Mouse (Mus musculus) brain, embryonic 18.5 days (tissue): ENCODE results near the gene Gpatch11.

Experiments used
- DNase-seq: peaks from one replicate; pipeline ENCODE4 v3.0.0-alpha.2; 2012; ENCODE audit warnings: low read depth, low spot score

Gene Gpatch11

GRCm38 (mm10) chr17:78894991-78895390, 59.6 kb downstream of the Gpatch11 start:
- no peak for DNase-seq

DNA sequence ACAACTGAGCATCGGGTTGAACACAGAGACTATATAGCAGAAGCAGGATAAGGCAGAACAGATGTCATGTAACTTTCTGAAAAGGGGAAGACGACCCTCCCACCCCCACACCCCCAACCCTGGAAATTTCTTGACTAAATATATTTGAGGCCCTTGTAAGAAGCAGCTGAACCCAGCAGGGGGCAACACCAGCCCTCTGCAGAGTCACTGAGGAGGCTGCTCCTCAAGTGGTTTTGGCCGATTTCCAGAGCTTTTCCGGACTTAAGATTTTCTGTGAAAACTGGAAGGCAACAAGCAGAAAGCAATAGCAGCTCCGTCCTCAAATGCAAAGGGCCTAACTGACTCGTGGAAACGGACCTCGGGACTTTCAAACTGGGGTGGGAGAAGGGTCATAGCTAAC, 60.0 kb downstream of the Gpatch11 start:
- no peak for DNase-seq
